Mouse (Mus musculus): ENCODE results near the gene Ak1. TPM values are rescaled to one million over a fixed set of nuclear protein-coding genes. Genes with fewer than 3 reads are reported as not detected.

Ak1 gene
- polyA plus RNA-seq, 1 experiment from 2014 or later = 23.9 TPM

DNA sequence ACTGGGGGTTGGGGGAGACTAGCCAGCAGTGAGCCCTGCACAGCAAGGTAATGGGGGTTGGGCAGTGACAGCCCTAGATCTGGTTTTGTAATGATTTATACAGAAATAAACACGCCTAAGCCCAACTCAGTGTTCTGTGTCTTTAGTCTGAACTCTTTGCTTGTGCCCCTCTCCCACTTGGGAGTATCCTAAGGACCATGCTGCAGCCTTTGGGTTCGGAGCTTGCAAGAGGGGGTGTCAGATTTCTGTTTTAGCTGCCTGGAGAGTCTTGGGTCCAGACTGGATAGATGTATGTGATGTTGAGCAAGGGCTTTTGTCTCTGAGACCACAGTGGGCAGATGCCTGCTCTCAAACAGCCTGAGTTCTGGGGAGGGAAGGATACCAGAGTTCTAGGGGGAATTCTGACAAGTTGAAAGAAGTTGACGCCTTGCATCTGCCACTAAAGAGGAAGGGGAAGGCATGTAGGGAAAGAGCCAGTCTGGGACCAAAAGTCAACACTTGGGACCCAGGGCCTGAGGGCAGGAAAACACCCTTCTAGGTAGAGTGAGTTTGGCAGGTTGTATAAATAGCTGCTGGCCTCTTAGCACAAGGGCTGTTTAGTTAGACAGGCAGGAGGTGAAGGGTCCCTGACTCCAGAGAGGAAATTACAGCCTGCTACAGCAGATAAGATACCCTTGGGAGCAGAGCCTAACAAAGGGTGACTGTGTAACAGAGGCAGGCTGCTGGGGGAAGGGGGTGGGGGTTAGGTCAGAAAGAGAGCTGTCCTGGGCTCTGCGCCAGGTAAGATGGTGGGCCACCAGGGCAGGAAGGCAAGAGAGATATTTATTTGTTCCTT, 659 bp upstream of the Ak1 start:
- Histone ChIP-seq H3K27ac (ENCODE audit: low read depth, low read length) (peak overlapping the region; percentile 58), H3K36me3 (ENCODE audit: control insufficient read depth, insufficient read depth, low read length) (no peaks in the 10 kb centered on the region), H3K4me1 (replicated peaks; ENCODE audit: control insufficient read depth, insufficient read depth, low read length) (peaks cover 4% of the 10 kb centered on the region), H3K4me2 (replicated peaks; ENCODE audit: low read depth, low read length) (no peak overlapping the region), H3K9ac (ENCODE audit: low read depth, low read length) (no peak overlapping the region), H3K4me3 (ENCODE audit: low read depth, low read length) (no peak overlapping the region), H3K9me3 (ENCODE audit: control insufficient read depth, low read length) (no peaks in the 10 kb centered on the region), H3K27me3 (ENCODE audit: control insufficient read depth, insufficient read depth, low read length) (no peaks in the 10 kb centered on the region)
- ATAC-seq (ENCODE audit: low FRiP score) (no peak), DNase-seq (ENCODE audit: low spot score) (peak; percentile 52)
- 41% methylated on average over 4 of the region's 4 CpGs for WGBS

DNA sequence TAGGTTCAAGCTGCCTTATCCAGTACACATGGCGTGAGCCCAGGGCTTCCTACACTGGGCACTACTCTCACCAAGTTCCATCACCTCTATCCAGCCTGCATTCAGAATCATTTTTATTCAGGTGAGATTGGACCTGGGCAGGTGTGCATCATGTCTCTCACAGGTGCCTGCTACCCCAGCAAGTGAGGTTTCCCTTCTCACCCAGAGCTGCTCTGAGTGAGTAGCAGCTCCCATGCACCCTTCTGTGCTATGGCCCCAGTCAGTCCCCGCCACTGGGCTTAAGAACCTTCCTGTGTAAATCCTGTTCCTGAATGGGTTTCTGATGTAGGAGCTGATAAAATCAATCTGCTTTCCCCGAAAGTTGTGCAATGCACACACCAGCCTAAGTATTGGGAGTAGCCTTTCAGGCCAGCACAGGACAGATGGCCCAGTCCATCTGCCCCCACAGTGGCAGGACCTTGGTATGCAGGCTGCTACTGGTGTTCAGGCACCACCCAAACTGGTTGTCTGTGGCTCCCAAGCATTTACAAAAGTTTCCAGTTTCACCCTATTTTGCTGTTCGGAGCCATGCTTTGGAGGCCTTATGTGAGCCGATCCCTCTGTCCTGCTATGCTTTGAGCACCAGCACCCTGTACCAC, 2.7 kb downstream of the Ak1 start:
- Histone ChIP-seq H3K4me1 (replicated peaks; ENCODE audit: control insufficient read depth, insufficient read depth, low read length) (peaks cover 13% of the 10 kb centered on the region), H3K36me3 (ENCODE audit: control insufficient read depth, insufficient read depth, low read length) (no peaks in the 10 kb centered on the region), H3K9ac (ENCODE audit: low read depth, low read length) (no peak overlapping the region), H3K9me3 (ENCODE audit: control insufficient read depth, low read length) (no peaks in the 10 kb centered on the region), H3K27ac (ENCODE audit: low read depth, low read length) (no peak overlapping the region), H3K4me2 (replicated peaks; ENCODE audit: low read depth, low read length) (no peak overlapping the region), H3K4me3 (ENCODE audit: low read depth, low read length) (no peak overlapping the region), H3K27me3 (ENCODE audit: control insufficient read depth, insufficient read depth, low read length) (no peaks in the 10 kb centered on the region)
- WGBS = 89% methylated on average over 5 of the region's 5 CpGs
- ATAC-seq (ENCODE audit: low FRiP score) = no peak
- DNase-seq (ENCODE audit: low spot score) = no peak

DNA sequence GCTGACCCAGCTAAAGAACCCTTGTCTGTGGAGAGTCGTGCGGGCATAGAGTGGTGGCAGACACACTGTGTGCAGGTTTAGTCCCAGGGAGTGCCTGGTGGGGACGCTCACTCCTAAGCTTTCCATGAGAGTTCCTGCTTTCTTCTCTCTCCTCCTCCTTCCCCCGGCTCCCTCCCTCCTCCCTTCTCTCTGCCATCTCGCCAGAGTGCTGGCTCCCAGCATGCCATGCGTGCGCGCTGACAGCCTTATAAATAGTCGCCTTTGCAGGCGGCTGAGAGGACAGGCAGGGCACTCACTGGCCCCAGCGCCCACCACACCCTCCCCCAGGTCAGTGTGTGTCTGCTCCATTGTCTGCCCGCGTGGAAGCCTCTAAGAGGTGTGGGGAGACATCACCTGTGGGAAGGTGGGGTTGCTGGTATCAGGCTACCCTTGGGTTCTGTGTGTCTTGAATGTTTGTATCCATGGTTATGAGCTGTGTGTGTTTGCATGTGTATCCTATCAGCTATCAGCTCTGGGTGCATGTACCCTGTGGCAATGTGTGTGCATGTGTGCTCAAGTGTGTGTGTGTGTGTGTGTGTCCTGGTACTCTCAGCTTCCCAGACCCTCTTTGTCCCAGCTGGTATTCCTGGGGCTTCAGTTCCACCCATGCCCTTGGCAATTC, 3.8 kb downstream of the Ak1 start:
- H3K27ac ChIP-seq (ENCODE audit: low read depth, low read length) = peak overlapping the region; percentile 68
- DNase-seq (ENCODE audit: low spot score) = peak; percentile 80
- 2% methylated on average over 13 of the region's 13 CpGs for WGBS
- peak overlapping the region; percentile 40 for H3K4me2 ChIP-seq (replicated peaks; ENCODE audit: low read depth, low read length)
- ATAC-seq (ENCODE audit: low FRiP score) = peak; percentile 43
- H3K9me3 ChIP-seq (ENCODE audit: control insufficient read depth, low read length) = no peaks in the 10 kb centered on the region
- H3K27me3 ChIP-seq (ENCODE audit: control insufficient read depth, insufficient read depth, low read length) = no peaks in the 10 kb centered on the region
- H3K36me3 ChIP-seq (ENCODE audit: control insufficient read depth, insufficient read depth, low read length) = no peaks in the 10 kb centered on the region
- H3K4me3 ChIP-seq (ENCODE audit: low read depth, low read length) = peak overlapping the region; percentile 3
- H3K9ac ChIP-seq (ENCODE audit: low read depth, low read length) = peak overlapping the region; percentile 58
- H3K4me1 ChIP-seq (replicated peaks; ENCODE audit: control insufficient read depth, insufficient read depth, low read length) = peaks cover 15% of the 10 kb centered on the region

DNA sequence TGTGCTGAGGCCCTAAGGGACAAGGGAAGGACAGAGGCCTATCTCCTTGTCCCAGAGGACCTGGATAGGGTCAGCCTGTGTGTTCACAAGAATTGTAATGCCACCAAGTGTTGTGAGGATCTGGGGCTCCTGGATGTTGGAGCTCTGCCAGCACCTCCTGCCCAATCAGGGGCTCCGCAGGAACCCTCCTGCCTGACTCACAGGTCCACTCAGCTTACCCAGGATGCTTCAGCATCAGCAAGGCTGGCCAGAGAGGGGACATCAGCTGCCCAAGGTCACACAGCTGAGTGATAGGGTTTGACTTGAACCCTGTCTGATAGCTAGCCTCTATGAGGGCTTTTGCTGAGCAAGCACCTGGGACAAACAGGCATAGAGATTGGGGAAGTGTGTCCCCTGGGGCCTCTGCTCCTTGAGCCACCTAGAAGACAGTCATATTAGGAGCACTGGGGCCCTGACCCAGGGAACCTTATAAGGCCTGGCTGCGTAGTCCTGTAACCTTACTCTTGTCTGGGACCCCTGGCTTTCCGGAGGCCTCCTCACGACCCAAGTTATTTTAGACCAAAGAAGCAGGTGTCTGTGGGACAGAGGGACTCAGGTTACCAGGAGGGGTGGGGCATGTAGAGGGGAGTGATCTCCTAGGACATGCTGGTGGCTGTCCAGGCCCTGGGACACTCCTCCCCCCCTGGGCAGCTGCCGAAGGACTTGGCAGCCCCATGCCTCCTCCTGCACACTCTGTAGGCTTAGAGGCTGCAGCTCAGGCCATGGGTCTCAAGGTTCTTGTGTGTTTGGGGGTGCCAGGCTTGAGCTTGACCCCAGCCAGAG, 4.5 kb downstream of the Ak1 start:
- whole genome bisulfite sequencing = 59% methylated on average over 5 of the region's 5 CpGs
- H3K4me1 ChIP-seq (replicated peaks; ENCODE audit: control insufficient read depth, insufficient read depth, low read length) = peaks cover 15% of the 10 kb centered on the region
- no peaks in the 10 kb centered on the region for H3K9me3 ChIP-seq (ENCODE audit: control insufficient read depth, low read length)
- peak overlapping the region; percentile 68 for H3K27ac ChIP-seq (ENCODE audit: low read depth, low read length)
- ATAC-seq (ENCODE audit: low FRiP score) = 0 out of 2 replicates have a peak, but pooled peaks have one; percentile 6
- no peaks in the 10 kb centered on the region for H3K27me3 ChIP-seq (ENCODE audit: control insufficient read depth, insufficient read depth, low read length)
- peak overlapping the region; percentile 40; the same call in 1 of the 2 replicates for H3K4me2 ChIP-seq (replicated peaks; ENCODE audit: low read depth, low read length)
- peak overlapping the region; percentile 58; the same call in 1 of the 2 replicates for H3K9ac ChIP-seq (ENCODE audit: low read depth, low read length)
- no peak overlapping the region for H3K4me3 ChIP-seq (ENCODE audit: low read depth, low read length)
- no peaks in the 10 kb centered on the region for H3K36me3 ChIP-seq (ENCODE audit: control insufficient read depth, insufficient read depth, low read length)
- no peak for DNase-seq (ENCODE audit: low spot score)

DNA sequence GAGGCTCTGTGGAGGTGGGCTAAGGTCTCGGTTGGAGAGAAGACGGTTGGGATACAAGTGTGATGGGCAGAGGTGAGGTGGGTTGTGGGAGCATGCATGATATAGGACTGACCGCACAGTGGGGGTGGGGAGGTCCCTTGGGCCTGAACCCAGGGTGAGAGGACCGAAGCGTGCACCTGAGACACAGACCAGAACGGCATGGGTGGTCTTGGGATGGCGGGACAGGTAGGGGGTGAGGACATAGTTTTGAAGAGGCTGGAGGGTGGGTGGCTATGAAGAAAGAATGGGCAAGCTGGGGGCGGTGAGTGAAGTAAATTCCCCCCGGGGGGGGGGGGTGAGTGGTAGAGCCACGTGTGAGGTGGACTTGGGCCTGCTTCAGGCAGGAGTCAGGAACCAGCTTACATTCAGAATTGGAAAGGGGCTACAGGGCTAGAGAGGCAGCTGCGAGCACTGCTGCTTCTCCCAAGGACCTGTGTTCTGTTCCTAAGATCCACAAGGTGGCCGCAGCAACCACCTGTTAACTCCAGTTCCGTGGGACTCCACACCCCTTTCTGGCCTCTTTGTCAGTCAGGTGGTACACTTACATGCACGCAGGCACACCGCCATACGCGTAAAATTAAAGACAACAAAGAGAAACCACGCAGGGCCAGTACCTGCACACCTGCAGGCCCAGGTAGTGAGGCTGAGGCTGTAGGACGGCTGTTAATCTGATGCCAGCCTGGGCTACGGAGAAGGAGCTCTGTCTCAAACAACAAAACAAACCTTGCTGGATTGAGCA, 5.9 kb downstream of the Ak1 start:
- H3K4me1 ChIP-seq (replicated peaks; ENCODE audit: control insufficient read depth, insufficient read depth, low read length) = peaks cover 15% of the 10 kb centered on the region
- WGBS = 64% methylated on average over 20 of the region's 20 CpGs
- no peak overlapping the region for H3K27ac ChIP-seq (ENCODE audit: low read depth, low read length)

DNA sequence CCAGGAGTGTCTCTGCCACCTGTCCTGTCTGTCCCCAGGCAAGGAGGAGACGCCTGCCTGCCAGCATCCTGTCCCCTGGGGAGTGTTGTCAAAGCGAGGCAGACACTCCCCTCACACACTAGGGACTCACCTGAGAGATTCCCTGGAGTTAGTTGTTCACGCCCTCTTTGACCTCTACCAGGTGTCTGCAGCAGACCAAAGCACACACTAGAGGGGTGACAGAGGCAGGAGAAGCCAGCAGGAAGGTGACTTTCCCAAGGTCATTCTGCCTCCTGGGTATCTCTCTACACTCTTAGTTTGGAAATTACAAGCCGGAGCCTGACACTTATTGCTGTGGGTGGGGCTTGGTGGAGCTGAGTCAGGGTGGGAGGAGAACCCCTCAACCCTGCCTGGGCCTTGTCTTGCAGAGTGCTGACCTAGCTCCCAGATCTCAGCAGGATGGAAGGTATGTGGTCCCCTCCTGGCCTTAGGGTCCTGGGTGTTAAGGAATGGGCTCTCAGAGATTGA, 6.5 kb downstream of the Ak1 start:
- no peak overlapping the region for H3K4me3 ChIP-seq (ENCODE audit: low read depth, low read length)
- ATAC-seq (ENCODE audit: low FRiP score) = no peak
- no peak for DNase-seq (ENCODE audit: low spot score)
- H3K9ac ChIP-seq (ENCODE audit: low read depth, low read length) = no peak overlapping the region
- no peaks in the 10 kb centered on the region for H3K27me3 ChIP-seq (ENCODE audit: control insufficient read depth, insufficient read depth, low read length)
- no peak overlapping the region for H3K4me2 ChIP-seq (replicated peaks; ENCODE audit: low read depth, low read length)
- peaks cover 15% of the 10 kb centered on the region for H3K4me1 ChIP-seq (replicated peaks; ENCODE audit: control insufficient read depth, insufficient read depth, low read length)
- H3K9me3 ChIP-seq (ENCODE audit: control insufficient read depth, low read length) = no peaks in the 10 kb centered on the region
- H3K36me3 ChIP-seq (ENCODE audit: control insufficient read depth, insufficient read depth, low read length) = no peaks in the 10 kb centered on the region
- 72% methylated on average over 4 of the region's 4 CpGs for WGBS
- no peak overlapping the region for H3K27ac ChIP-seq (ENCODE audit: low read depth, low read length)

More for the DNA sequence above, 5.9 kb downstream of the Ak1 start:
- ATAC-seq (ENCODE audit: low FRiP score) (no peak), DNase-seq (ENCODE audit: low spot score) (no peak)
- no peak overlapping the region for H3K9ac ChIP-seq (ENCODE audit: low read depth, low read length)
- no peak overlapping the region for H3K4me3 ChIP-seq (ENCODE audit: low read depth, low read length)
- H3K27me3 ChIP-seq (ENCODE audit: control insufficient read depth, insufficient read depth, low read length) = no peaks in the 10 kb centered on the region
- no peak overlapping the region for H3K4me2 ChIP-seq (replicated peaks; ENCODE audit: low read depth, low read length)
- no peaks in the 10 kb centered on the region for H3K9me3 ChIP-seq (ENCODE audit: control insufficient read depth, low read length)
- H3K36me3 ChIP-seq (ENCODE audit: control insufficient read depth, insufficient read depth, low read length) = no peaks in the 10 kb centered on the region

DNA sequence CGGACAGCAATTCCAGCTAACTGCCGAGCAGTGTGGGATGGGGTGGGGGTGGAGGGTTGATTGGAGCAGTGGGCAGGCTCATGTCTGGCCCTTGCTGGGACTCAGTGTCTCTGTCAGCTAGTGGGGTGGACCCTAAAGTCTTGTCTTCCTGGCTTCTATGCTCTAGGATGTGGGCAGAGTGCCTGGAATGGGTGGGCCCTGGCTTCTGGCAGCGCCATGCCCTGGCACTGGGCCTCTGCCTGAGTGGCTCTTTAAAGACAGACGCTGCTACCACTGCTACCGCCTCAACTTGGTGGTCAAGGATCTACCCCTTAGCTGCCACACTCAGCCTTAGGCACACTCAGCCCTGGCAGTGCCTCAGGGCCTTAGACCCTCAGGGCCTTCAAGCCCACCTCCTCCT, 7.2 kb downstream of the Ak1 start:
- no peak for DNase-seq (ENCODE audit: low spot score)

More for the DNA sequence above, 7.2 kb downstream of the Ak1 start:
- Histone ChIP-seq H3K27ac (ENCODE audit: low read depth, low read length) (peak overlapping the region; percentile 47; the same call in 1 of the 2 replicates), H3K27me3 (ENCODE audit: control insufficient read depth, insufficient read depth, low read length) (no peaks in the 10 kb centered on the region), H3K36me3 (ENCODE audit: control insufficient read depth, insufficient read depth, low read length) (no peaks in the 10 kb centered on the region), H3K9me3 (ENCODE audit: control insufficient read depth, low read length) (no peaks in the 10 kb centered on the region), H3K4me3 (ENCODE audit: low read depth, low read length) (no peak overlapping the region), H3K4me1 (replicated peaks; ENCODE audit: control insufficient read depth, insufficient read depth, low read length) (peaks cover 15% of the 10 kb centered on the region), H3K9ac (ENCODE audit: low read depth, low read length) (peak overlapping the region; percentile 32), H3K4me2 (replicated peaks; ENCODE audit: low read depth, low read length) (peak overlapping the region; percentile 20; the same call in 1 of the 2 replicates)
- 54% methylated on average over 5 of the region's 5 CpGs for WGBS
- peak; percentile 16; the same call in 1 of the 2 replicates for ATAC-seq (ENCODE audit: low FRiP score)
